Mouse (Mus musculus): Measurements from ENCODE around the gene Zgpat.

- TF ChIP-seq CTCF (IDR thresholded peaks at IDR 0.05; ENCODE audit: control insufficient read depth, insufficient read depth, insufficient replicate concordance, low read depth, low read length) (no peak), POLR2A (IDR thresholded peaks at IDR 0.05; ENCODE audit: control insufficient read depth, low read depth, low read length) (no peak)
Measured at GRCm38 (mm10) chr2:181415945-181416344, 51.2 kb downstream of the Zgpat start.
